Mouse (Mus musculus) left cerebral cortex, postnatal 10 days (tissue): ENCODE results near the gene Pcbp2. TPM values are rescaled to one million over a fixed set of nuclear protein-coding genes. Genes with fewer than 3 reads are reported as not detected.
A peak's percentile ranks its signal among the peaks of the same experiment; 100 is the strongest.

Experiments
- DNase-seq, 2 experiments: peaks; one replicate each; pipeline ENCODE4 v3.0.0; 2021 to 2022; ENCODE audit warnings: low spot score in 2 of 2, mixed read lengths in 1 of 2; ENCODE audit errors: extremely low spot score in 1 of 2
- intact Hi-C: fragments of 180-260 bp; cut with DNase I; formaldehyde crosslinking; loops from one replicate; pipeline ENCODE4 v1.15.1; 2025
- total RNA-seq, 2 experiments: library from RNA; stranded (reverse); gene quantifications; 2 replicates each; pipeline ENCODE4 v1.2.3; 2021

Gene Pcbp2
- total RNA-seq, 2 experiments from 2014 or later = 457 to 465 TPM

GRCm38 (mm10) chr15:102503447-102503846, 33.1 kb downstream of the Pcbp2 start, which contains the start of gene Gm10337:
Gene Gm10337 (plus strand): TSS chr15:102503722.
- no peak for DNase-seq
- intact Hi-C loops = no loop called here

GRCm38 (mm10) chr15:102503924-102504782, 33.8 kb downstream of the Pcbp2 start:
- intact Hi-C loops = no loop called here
- no peak for DNase-seq

GRCm38 (mm10) chr15:102505073-102505769, 34.9 kb downstream of the Pcbp2 start:
- intact Hi-C loops = loop anchor here (5.0 kb wide), 1 partner anchor 33 kb away; the partner anchor contains the start of gene Pcbp2
- DNase-seq = no peak

GRCm38 (mm10) chr15:102505770-102506463, 35.6 kb downstream of the Pcbp2 start:
- no peak for DNase-seq
- intact Hi-C loops = loop anchor here (5.0 kb wide), 1 partner anchor 34 kb away; the partner anchor contains the start of gene Pcbp2

GRCm38 (mm10) chr15:102506464-102506830, 36.1 kb downstream of the Pcbp2 start:
- intact Hi-C loops = loop anchor here (5.0 kb wide), 1 partner anchor 34 kb away; the partner anchor contains the start of gene Pcbp2
- no peak for DNase-seq

- intact Hi-C loops = loop anchor here (5.0 kb wide), 1 partner anchor 35 kb away; the partner anchor contains the start of gene Pcbp2
These were observed 36.5 kb downstream of the Pcbp2 start for GRCm38 (mm10) chr15:102506864-102507263.

GRCm38 (mm10) chr15:102507561-102507960, 37.2 kb downstream of the Pcbp2 start:
- DNase-seq = no peak
- intact Hi-C loops = loop anchor here (5.0 kb wide), 1 partner anchor 35 kb away; the partner anchor contains the start of gene Pcbp2

More at GRCm38 (mm10) chr15:102506864-102507263, 36.5 kb downstream of the Pcbp2 start:
- no peak for DNase-seq

GRCm38 (mm10) chr15:102508336-102508735, 38.0 kb downstream of the Pcbp2 start:
- DNase-seq = no peak
- intact Hi-C loops = loop anchor here (5.0 kb wide), 1 partner anchor 36 kb away; the partner anchor contains the start of gene Pcbp2

- no peak for DNase-seq
- intact Hi-C loops = no loop called here
These were observed 39.8 kb downstream of the Pcbp2 start for GRCm38 (mm10) chr15:102510110-102510509.

- peak; percentile 90 to 97 for DNase-seq
- intact Hi-C loops = no loop called here
These were observed 40.4 kb downstream of the Pcbp2 start for GRCm38 (mm10) chr15:102510590-102511284.

GRCm38 (mm10) chr15:102511285-102511833, 41.0 kb downstream of the Pcbp2 start:
- intact Hi-C loops = no loop called here
- no peak for DNase-seq

- intact Hi-C loops = no loop called here
- no peak for DNase-seq
These were observed 41.7 kb downstream of the Pcbp2 start for GRCm38 (mm10) chr15:102512010-102512409.

- intact Hi-C loops = no loop called here
- DNase-seq = no peak
These were observed 42.1 kb downstream of the Pcbp2 start for GRCm38 (mm10) chr15:102512471-102512870.

- DNase-seq = no peak
- intact Hi-C loops = no loop called here
These were observed 42.7 kb downstream of the Pcbp2 start for GRCm38 (mm10) chr15:102513004-102513403.

GRCm38 (mm10) chr15:102515261-102515660, 44.9 kb downstream of the Pcbp2 start:
- intact Hi-C loops = no loop called here
- DNase-seq = no peak

GRCm38 (mm10) chr15:102515791-102516190, 45.5 kb downstream of the Pcbp2 start:
- DNase-seq = no peak
- intact Hi-C loops = no loop called here

GRCm38 (mm10) chr15:102516293-102516692, 46.0 kb downstream of the Pcbp2 start:
- intact Hi-C loops = no loop called here
- DNase-seq = peak in 1 of 2 experiments; percentile 55
